Mouse (Mus musculus) 3T3-L1 (cell line): ENCODE measurements around the gene LTO1.
"Not testable (repeated sequence)": the region's sequence is repeated elsewhere in the genome, so short reads cannot be mapped to it uniquely, and the experiment has no call there.

Experiments
- DNase-seq: peaks from one replicate; pipeline ENCODE4 v3.0.0-alpha.2; 2015; ENCODE audit warnings: low read depth, low spot score

The LTO1 gene

GRCm38 (mm10) chr7:144914948-144915750 is at the start of gene LTO1:
Gene LTO1, plus strand, starts transcription at chr7:144915100.
- peak; percentile 89 for DNase-seq

GRCm38 (mm10) chr7:144867161-144867560 is 47.7 kb upstream of the LTO1 start:
- no peak for DNase-seq

GRCm38 (mm10) chr7:144867602-144868001 is 47.3 kb upstream of the LTO1 start:
- no peak for DNase-seq

GRCm38 (mm10) chr7:144872420-144872819 is 42.5 kb upstream of the LTO1 start:
- no peak for DNase-seq

GRCm38 (mm10) chr7:144873160-144873559 is 41.7 kb upstream of the LTO1 start:
- DNase-seq: peak; percentile 35

GRCm38 (mm10) chr7:144874226-144874625 is 40.7 kb upstream of the LTO1 start:
- DNase-seq: no peak

GRCm38 (mm10) chr7:144878401-144878800 is 36.5 kb upstream of the LTO1 start:
- no peak for DNase-seq

GRCm38 (mm10) chr7:144883106-144883505 is 31.8 kb upstream of the LTO1 start:
- peak; percentile 75 for DNase-seq

- no peak for DNase-seq
These were observed 27.2 kb upstream of the LTO1 start for GRCm38 (mm10) chr7:144887672-144888071.

- DNase-seq: no peak
These were observed 26.2 kb upstream of the LTO1 start for GRCm38 (mm10) chr7:144888564-144889299.

- not testable (repeated sequence) for DNase-seq
These were observed 24.2 kb upstream of the LTO1 start for GRCm38 (mm10) chr7:144890661-144891060.

GRCm38 (mm10) chr7:144891863-144892262 is 23.0 kb upstream of the LTO1 start:
- peak; percentile 38 for DNase-seq

- DNase-seq: peak; percentile 21
These were observed 22.6 kb upstream of the LTO1 start for GRCm38 (mm10) chr7:144892322-144892721.

- DNase-seq: peak; percentile 76
These were observed 20.7 kb upstream of the LTO1 start for GRCm38 (mm10) chr7:144894191-144894590.

GRCm38 (mm10) chr7:144894706-144895105 is 20.2 kb upstream of the LTO1 start:
- DNase-seq: no peak

- peak; percentile 79 for DNase-seq
These were observed 19.4 kb upstream of the LTO1 start for GRCm38 (mm10) chr7:144895305-144896111.

- no peak for DNase-seq
These were observed 18.3 kb upstream of the LTO1 start, which contains the start of gene Fgf15 for GRCm38 (mm10) chr7:144896294-144897218. Gene Fgf15, plus strand, starts transcription at chr7:144896531.

GRCm38 (mm10) chr7:144898506-144898905 is 16.4 kb upstream of the LTO1 start:
- no peak for DNase-seq

GRCm38 (mm10) chr7:144905514-144905913 is 9.4 kb upstream of the LTO1 start:
- not testable (repeated sequence) for DNase-seq

GRCm38 (mm10) chr7:144906708-144907397 is 8.0 kb upstream of the LTO1 start:
- DNase-seq: peak; percentile 25
